Mouse (Mus musculus) stomach, postnatal 0 days (tissue): Measurements from ENCODE around the gene Zbtb49.

ENCODE experiments used
- CTCF ChIP-seq: IDR thresholded peaks from 2 replicates; pipeline ENCODE4 v1.5.1; 2016; ENCODE audit warnings: antibody characterized with exemption, low read depth, mild to moderate bottlenecking, moderate library complexity
- EP300 ChIP-seq: optimal IDR thresholded peaks from 2 replicates; pipeline ENCODE3; 2016; ENCODE audit warnings: antibody characterized with exemption

GRCm38 (mm10) chr5:38153636-38154035 is 66.6 kb downstream of the Zbtb49 start:
- TF ChIP-seq CTCF (no peak), EP300 (no peak)
